Mouse (Mus musculus) heart, embryonic 10.5 days (tissue): ENCODE results near the gene Kcnn1. TPM values are rescaled to one million over a fixed set of nuclear protein-coding genes. Genes with fewer than 3 reads are reported as not detected.
A peak's percentile ranks its signal among the peaks of the same experiment; 100 is the strongest.

Source experiments
- DNase-seq: peaks from one replicate; pipeline ENCODE4 v3.0.0-alpha.2; 2017; ENCODE audit warnings: low spot score
- H3K27ac ChIP-seq: fragments of 300-500 bp; sonication (generic); 2 replicates; pipeline ENCODE4 v1.5.1; 2016; ENCODE audit warnings: mild to moderate bottlenecking
- H3K27me3 ChIP-seq: fragments of 300-500 bp; sonication (generic); 2 replicates; pipeline ENCODE4 v1.6.1; 2016; ENCODE audit warnings: mild to moderate bottlenecking; ENCODE audit not compliant: poor library complexity, insufficient read depth, severe bottlenecking
- H3K36me3 ChIP-seq: fragments of 300-500 bp; sonication (generic); 2 replicates; pipeline ENCODE4 v1.6.1; 2016; ENCODE audit warnings: mild to moderate bottlenecking, moderate library complexity
- H3K4me1 ChIP-seq: fragments of 300-500 bp; sonication (generic); 2 replicates; pipeline ENCODE4 v1.6.1; 2016; ENCODE audit warnings: mild to moderate bottlenecking
- H3K4me3 ChIP-seq: fragments of 300-500 bp; sonication (generic); 2 replicates; pipeline ENCODE4 v1.5.1; 2016; ENCODE audit warnings: mild to moderate bottlenecking, moderate library complexity
- H3K9me3 ChIP-seq: fragments of 300-500 bp; sonication (generic); 2 replicates; pipeline ENCODE4 v1.6.1; 2016; ENCODE audit warnings: mild to moderate bottlenecking, moderate library complexity
- WGBS: fragments of 180-500 bp; shearing (Covaris S2); methylation state at CpG from one replicate; pipeline ENCODE4 v1.1.7; 2016; 5-methylcytosine and 5-hydroxymethylcytosine counted together
- polyA plus RNA-seq: library from polyadenylated mRNA; unstranded; fragments of >200 nt; fragmentation: Nextera tagmentation; extraction: Ambion mirVana; gene quantifications from 2 replicates; pipeline ENCODE4 v1.2.1, GENCODE M21; 2016

Kcnn1 gene
- polyA plus RNA-seq, 1 experiment from 2014 or later: 1.6 TPM

DNA sequence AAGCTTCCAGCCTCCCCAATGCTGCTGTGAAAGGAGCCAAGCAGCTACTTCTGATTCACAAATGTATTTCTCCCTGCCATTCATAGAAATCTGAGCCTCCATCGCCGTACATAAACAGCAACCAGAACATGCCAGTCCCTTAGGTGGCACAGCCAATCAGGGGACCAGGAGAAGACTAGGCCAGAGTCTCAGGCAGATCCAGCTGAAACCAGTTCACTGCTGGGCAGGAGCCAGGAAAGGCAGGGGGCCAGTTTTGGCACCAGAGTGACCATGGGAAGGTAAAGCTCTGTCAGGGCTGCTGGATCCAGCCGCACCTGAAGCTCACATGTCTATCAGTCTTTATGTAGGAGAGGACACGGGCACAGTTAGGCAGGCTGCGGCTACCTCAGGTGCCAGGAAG is 27.6 kb upstream of the Kcnn1 start:
- no peaks in the 10 kb centered on the region for H3K9me3 ChIP-seq
- H3K4me1 ChIP-seq: peaks cover 26% of the 10 kb centered on the region
- 91% methylated on average over 5 of the region's 5 CpGs for WGBS
- H3K27me3 ChIP-seq: peaks cover 86% of the 10 kb centered on the region
- H3K27ac ChIP-seq: no peak overlapping the region
- no peak for DNase-seq
- peaks cover 29% of the 10 kb centered on the region for H3K36me3 ChIP-seq
- H3K4me3 ChIP-seq: no peak overlapping the region

DNA sequence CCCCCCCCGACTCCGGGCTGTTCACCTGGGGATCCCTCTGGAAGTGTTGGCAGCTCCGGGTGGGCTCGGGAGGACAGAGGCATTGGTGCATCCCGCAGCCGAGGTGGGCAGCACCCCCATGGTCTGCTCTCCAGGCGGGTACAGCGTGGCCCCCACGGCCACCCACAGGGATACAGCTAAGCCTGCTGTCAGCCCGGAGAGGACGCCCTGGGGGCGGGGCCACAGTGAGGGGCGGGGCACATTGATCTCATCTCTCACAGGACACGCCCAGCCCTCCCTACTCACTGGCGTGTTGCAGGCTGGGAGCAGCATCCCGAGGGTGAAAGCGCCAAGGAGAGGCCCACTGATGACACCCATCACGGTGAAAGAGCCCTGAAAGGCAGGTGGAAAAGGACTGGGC is 24.6 kb upstream of the Kcnn1 start:
- WGBS: 3% methylated on average over 15 of the region's 18 CpGs
- Histone ChIP-seq H3K36me3 (0 out of 2 replicates have a peak, but pooled peaks cover 2% of the 10 kb centered on the region), H3K4me1 (peaks cover 21% of the 10 kb centered on the region), H3K27me3 (peaks cover 68% of the 10 kb centered on the region), H3K4me3 (peak overlapping the region; percentile 19), H3K27ac (no peak overlapping the region), H3K9me3 (no peaks in the 10 kb centered on the region)
- no peak for DNase-seq

DNA sequence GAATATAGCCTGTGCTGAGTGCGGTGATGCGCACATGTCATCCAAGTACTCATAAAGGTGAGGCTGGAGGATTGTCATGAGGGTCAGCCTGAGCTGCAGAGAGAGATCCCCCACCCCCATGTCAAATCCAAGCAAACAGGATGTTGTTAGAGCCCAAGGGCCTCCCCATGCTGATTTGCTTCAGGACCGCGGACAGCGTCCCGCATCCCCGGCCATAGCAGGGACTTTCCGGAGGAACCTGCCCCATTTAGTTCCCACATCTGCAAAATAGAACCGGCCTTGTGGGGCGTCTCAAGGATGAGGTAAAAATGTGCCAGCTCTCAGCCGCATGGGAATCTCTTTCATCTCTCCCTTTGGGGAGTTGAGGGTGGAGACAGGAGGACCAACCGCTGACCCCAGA is 22.6 kb upstream of the Kcnn1 start:
- H3K27ac ChIP-seq: no peak overlapping the region
- 13% methylated on average over 12 of the region's 12 CpGs for WGBS
- H3K36me3 ChIP-seq: 0 out of 2 replicates have a peak, but pooled peaks cover 1% of the 10 kb centered on the region
- no peak for DNase-seq
- no peak overlapping the region for H3K4me3 ChIP-seq
- no peaks in the 10 kb centered on the region for H3K9me3 ChIP-seq
- peaks cover 9% of the 10 kb centered on the region for H3K4me1 ChIP-seq
- peaks cover 50% of the 10 kb centered on the region for H3K27me3 ChIP-seq

DNA sequence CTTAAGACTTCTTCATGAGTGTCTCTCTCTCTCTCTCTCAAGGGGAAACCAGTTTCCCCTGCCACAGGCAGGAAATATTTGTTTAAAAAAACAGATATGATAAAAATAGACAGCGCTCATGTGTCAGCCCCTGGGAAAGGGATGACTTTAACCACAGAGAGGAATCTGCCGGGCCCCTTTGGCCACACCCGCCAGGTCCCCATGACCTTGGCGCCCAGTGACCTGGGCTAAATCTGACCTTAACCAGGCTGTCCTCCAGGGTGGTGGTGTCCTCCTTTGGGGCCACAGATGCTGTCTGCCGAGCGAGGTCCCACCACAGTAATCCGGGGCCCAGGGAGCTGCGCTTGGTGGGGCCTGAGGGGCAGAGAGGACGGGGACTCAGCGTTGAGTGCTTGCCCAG is 21.6 kb upstream of the Kcnn1 start:
- Histone ChIP-seq H3K27me3 (peaks cover 42% of the 10 kb centered on the region), H3K4me1 (peaks cover 17% of the 10 kb centered on the region), H3K9me3 (no peaks in the 10 kb centered on the region), H3K27ac (no peak overlapping the region), H3K4me3 (no peak overlapping the region), H3K36me3 (no peaks in the 10 kb centered on the region)
- WGBS: 80% methylated on average over 10 of the region's 10 CpGs
- no peak for DNase-seq

DNA sequence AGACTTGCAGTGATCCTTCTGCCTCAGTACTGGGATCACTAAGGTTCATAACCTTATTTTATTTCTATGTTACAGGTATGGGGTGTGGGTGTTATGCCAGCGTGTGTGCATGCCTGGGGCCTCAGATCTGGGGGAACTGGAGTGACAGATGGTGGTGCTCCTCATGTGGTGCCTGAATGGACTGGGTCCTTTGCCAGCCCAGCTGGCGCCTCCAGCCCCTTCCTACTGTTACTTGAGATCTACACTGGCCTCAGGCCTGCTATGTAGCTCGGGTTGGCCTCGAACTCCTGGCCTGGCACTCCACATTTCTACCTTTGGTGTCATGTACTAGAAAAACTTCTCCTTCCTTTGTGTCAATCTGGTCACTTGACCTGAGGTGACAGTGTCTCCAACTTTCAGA is 21.1 kb upstream of the Kcnn1 start:
- Histone ChIP-seq H3K27me3 (peaks cover 38% of the 10 kb centered on the region; the same call in 1 of the 2 replicates), H3K4me1 (peaks cover 17% of the 10 kb centered on the region), H3K4me3 (no peak overlapping the region), H3K9me3 (no peaks in the 10 kb centered on the region), H3K27ac (no peak overlapping the region), H3K36me3 (no peaks in the 10 kb centered on the region)
- DNase-seq: no peak
- 78% methylated on average over 4 of the region's 4 CpGs for WGBS

DNA sequence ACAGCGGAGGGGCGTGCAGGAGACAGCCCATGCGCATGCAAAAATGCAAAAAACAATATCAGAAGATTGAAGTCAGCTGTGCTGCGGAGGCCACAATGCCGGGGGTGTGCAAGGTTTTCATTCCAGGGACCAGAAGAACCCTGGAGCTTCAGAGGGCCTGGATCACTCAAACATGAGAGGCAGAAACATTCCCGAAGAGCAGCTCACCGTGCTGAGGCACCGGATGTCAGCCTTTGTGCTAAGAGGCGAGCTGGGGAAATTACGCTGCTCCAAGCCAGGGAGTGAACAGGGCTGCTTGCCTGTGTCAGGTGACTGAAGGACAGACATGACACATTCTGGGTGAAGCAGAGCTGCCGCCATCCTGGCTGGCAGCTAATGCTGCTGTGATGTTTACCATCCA is 17.5 kb upstream of the Kcnn1 start:
- Histone ChIP-seq H3K4me3 (no peak overlapping the region), H3K27ac (no peak overlapping the region), H3K4me1 (peaks cover 16% of the 10 kb centered on the region), H3K36me3 (no peaks in the 10 kb centered on the region), H3K9me3 (no peaks in the 10 kb centered on the region), H3K27me3 (peaks cover 8% of the 10 kb centered on the region; the same call in 1 of the 2 replicates)
- DNase-seq: no peak
- 16% methylated on average over 11 of the region's 11 CpGs for WGBS

DNA sequence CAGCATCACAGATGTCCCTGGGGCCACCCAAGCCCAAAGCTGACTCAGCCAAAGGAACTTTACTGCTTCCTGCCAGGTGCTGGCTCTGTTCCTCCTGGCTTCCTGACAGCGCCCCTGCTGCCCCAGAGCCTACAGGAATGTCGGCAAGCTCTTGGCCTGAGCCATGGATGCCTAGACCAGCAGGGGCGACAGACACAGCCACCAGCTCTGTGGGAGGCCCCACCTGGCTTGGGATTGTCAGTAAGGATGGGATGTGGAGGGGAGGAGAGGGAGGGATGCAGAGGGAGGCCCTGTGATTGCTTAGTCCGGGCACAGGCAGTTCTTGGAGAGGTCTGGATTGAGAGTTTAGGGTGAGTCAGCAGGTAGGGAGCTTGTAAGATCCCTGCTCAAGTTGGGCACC is 17.1 kb upstream of the Kcnn1 start:
- Histone ChIP-seq H3K27me3 (peaks cover 4% of the 10 kb centered on the region; the same call in 1 of the 2 replicates), H3K27ac (no peak overlapping the region), H3K36me3 (no peaks in the 10 kb centered on the region), H3K4me1 (peaks cover 16% of the 10 kb centered on the region), H3K4me3 (no peak overlapping the region), H3K9me3 (no peaks in the 10 kb centered on the region)
- no peak for DNase-seq
- WGBS: 4% methylated on average over 4 of the region's 4 CpGs

DNA sequence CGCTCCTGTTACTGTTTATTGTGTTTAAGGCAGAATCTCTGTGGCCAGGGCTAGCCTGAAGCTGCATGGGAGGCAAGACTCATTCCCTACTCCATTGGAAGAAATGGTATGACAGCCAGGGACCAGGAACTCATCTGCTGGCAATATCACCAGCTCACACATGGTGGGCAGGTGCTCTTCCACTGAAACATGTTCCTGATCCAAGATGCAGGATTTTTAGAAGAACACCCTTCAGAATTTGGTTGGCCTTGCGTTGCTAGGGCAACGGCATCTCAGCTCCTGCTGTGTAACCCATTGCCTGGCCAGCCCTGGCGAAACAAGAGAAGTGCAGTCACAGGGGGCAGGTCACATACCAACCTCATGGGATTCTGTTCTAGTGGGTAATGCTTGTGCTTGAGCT is 16.4 kb upstream of the Kcnn1 start:
- no peak overlapping the region for H3K4me3 ChIP-seq
- WGBS: 48% methylated on average over 4 of the region's 4 CpGs
- H3K27me3 ChIP-seq: 0 out of 2 replicates have a peak, but pooled peaks cover 3% of the 10 kb centered on the region
- DNase-seq: no peak
- H3K4me1 ChIP-seq: peaks cover 16% of the 10 kb centered on the region
- H3K27ac ChIP-seq: no peak overlapping the region
- H3K36me3 ChIP-seq: no peaks in the 10 kb centered on the region
- H3K9me3 ChIP-seq: no peaks in the 10 kb centered on the region

DNA sequence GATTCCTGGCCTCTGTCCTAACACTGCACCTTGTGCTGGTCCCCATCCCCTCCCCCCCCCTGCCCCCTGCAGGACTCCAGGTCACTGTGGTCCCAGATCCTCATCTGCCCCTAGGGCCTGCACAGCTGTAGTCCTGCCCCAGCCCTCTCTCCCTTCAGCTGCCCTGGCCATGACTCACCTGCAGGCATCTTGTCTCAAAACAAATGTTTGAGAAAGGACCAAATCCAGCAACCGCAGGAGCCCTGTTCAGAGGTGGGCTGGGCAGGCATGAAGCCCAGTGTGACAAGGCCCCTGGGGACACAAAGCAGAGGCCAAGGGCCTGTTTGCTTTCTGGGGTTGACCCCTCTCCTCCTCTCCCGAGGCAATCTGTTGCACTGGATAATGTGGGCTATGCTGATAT is 15.1 kb upstream of the Kcnn1 start:
- Histone ChIP-seq H3K27ac (no peak overlapping the region), H3K9me3 (no peaks in the 10 kb centered on the region), H3K4me1 (peaks cover 23% of the 10 kb centered on the region), H3K4me3 (no peak overlapping the region), H3K27me3 (0 out of 2 replicates have a peak, but pooled peaks cover 3% of the 10 kb centered on the region), H3K36me3 (no peaks in the 10 kb centered on the region)
- no peak for DNase-seq
- WGBS: 39% methylated on average over 2 of the region's 2 CpGs

DNA sequence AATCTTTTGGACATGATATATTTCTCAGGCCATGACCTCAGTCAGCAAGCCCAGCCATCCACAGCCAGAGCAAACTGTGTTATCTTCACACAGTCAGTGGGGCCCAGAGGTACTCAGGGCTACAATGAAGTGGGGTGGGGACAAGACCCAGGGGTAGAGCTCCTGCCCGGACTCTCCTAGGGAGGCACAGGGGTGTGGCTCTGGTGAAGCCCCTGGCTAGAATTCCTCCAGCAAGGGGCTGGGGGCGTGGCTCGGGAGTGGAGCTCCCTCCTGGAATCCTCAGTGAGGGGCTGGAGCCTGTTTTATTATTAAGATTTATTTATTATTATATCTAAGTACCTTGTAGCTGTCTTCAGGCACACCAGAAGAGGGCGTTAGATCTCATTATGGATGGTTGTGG is 13.3 kb upstream of the Kcnn1 start:
- Histone ChIP-seq H3K4me3 (no peak overlapping the region), H3K4me1 (peaks cover 31% of the 10 kb centered on the region), H3K9me3 (no peaks in the 10 kb centered on the region), H3K27ac (no peak overlapping the region), H3K36me3 (no peaks in the 10 kb centered on the region), H3K27me3 (0 out of 2 replicates have a peak, but pooled peaks cover 3% of the 10 kb centered on the region)
- no peak for DNase-seq
- WGBS: 62% methylated on average over 4 of the region's 4 CpGs

DNA sequence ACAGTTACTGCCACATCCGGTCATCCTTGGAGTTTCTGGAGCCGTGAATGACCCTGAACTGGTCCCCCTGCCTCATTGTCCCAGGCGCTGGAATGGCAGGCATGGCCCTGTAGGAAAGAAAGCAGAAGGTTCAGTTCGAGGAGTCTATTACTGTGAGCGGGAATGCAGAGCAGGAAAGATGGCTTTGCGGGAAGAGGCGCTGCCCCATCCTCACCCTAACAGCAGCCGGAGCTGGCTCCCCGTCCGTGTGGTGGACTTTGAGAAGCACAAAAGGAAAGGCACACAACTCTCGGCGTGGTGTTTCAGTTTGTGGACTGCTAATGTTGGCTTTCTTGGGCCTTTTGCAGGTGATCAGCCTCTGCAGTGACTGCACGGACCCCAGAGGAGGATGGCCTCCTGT is 11.4 kb upstream of the Kcnn1 start:
- no peaks in the 10 kb centered on the region for H3K27me3 ChIP-seq
- DNase-seq: no peak
- peaks cover 31% of the 10 kb centered on the region for H3K4me1 ChIP-seq
- no peak overlapping the region for H3K27ac ChIP-seq
- H3K9me3 ChIP-seq: no peaks in the 10 kb centered on the region
- 85% methylated on average over 13 of the region's 13 CpGs for WGBS
- no peaks in the 10 kb centered on the region for H3K36me3 ChIP-seq
- H3K4me3 ChIP-seq: 0 out of 2 replicates have a peak overlapping the region, but pooled peaks have one; percentile 71

DNA sequence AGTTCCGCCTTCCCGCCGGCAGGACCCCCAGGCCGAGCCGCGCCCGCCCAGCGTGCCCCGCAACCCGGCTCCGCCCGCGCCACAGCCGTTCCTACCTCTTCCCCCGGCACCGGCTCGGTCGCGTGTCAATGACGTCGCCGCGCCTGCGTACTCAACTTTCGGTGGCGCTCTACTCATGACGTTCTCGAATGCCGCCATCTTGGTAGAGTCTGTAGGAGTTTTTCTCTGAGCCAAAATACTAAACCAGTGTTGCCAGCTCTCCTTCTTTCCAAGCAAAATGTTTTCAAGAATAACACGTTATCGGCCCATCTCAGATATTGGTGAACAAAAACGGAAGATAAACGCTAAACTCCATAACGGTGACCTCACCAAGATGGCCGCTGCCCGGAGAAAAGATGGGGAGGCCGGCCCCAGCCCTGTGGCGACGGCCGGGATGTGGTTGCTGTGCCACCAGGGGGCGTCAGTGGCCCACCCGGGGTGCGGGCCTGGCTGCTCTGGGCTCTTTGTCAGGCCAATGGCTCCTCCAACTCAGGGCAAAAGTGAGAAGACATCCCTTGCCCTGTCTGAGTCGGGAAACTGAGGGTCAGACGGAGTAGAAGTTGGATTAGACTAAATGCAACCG is 10.4 kb upstream of the Kcnn1 start, which contains the start of gene Ccdc124:
Gene Ccdc124, minus strand, starts transcription at position 572 of the 622 bp plus-strand sequence.
- Histone ChIP-seq H3K9me3 (no peaks in the 10 kb centered on the region), H3K36me3 (no peaks in the 10 kb centered on the region), H3K27me3 (no peaks in the 10 kb centered on the region), H3K4me1 (peaks cover 41% of the 10 kb centered on the region), H3K27ac (peak within 1 kb of the TSS; percentile 91), H3K4me3 (peak within 1 kb of the TSS; percentile 71)
- peak; percentile 97 for DNase-seq
- 1% methylated on average over 46 of the region's 46 CpGs for WGBS

DNA sequence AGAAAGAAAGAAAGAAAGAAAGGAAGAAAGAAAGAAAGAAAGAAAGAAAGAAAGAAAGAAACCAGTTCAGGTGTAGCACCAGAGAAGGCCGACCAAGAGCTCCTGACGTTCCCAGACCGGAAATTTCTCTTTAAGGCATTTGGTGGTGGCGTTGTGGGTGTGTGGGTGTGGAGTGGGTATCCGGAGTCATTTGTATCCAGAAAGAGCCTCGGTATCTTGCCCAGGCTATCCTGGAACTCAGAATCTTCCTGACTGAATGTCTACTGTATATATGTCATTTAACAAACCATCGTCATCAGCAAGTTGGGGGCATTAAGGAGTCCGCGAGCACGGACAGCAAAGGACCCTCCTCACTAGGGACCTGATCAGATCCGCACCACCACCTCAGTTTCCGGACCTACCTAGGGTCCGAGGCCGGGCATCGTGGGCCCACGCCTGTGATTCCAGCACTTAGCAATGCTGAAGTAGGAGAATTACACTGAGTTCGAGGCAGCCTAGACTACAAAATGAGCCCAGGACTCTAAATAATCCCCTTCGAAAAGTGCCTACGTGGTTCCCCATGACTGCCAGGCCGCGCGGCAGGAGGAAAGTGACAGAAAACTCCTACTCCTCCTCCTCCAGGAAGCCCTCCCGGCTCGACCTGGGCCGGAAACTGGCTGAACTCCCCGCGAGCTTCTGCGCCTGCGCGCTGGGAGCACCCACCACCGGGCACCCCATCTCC is 9.7 kb upstream of the Kcnn1 start:
- Histone ChIP-seq H3K27ac (peak overlapping the region; percentile 91), H3K36me3 (peaks cover 5% of the 10 kb centered on the region; the same call in 1 of the 2 replicates), H3K27me3 (0 out of 2 replicates have a peak, but pooled peaks cover 5% of the 10 kb centered on the region), H3K9me3 (no peaks in the 10 kb centered on the region), H3K4me3 (peak overlapping the region; percentile 71), H3K4me1 (peaks cover 47% of the 10 kb centered on the region)
- 8% methylated on average over 31 of the region's 31 CpGs for WGBS
- no peak for DNase-seq
